Mouse (Mus musculus) cerebellum, adult 9-11 months (tissue): ENCODE results near the gene Gck.

Experiments
- DNase-seq: peaks from one replicate; pipeline ENCODE4 v3.0.0; 2022

The Gck gene

DNA sequence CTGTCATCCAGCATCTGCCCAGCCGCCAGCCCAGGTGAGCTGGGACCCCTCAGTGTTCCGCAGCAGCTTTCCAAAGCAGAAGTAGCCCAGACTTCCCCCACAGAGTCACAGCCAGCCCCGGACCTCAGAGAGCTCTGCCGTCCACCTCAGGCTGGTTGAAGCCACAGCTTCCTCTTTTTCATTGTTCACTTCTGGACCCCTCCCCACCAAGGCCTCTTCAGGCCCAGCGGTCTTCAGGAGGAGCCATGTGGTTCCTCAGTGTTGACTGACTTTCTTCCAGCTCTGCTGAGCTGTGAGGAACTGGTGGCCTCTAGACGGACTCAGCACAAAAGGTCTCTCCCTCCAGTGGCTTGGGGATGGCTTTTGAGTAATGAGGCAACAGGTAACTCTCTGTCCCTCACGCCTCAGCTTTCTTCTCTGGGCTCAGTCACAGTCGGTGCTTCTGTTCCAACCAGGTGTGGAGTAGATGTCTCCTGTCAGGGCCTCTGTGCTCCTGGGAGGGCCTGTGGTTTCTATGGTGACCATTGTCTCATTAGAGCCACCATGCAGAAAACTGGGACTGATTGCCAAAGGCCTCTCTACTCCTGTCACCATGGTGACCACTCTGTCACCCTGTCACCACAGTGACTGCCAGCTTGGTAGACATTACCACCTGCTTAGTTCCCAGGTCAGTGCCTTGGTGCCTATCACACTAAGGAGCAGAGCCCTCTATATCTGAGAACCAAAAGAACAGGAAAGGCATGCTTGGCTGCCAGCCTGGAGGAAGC is at the start of gene Gck:
Gck (minus strand) TSS at position 496 of the 767 bp plus-strand sequence.
- no peak for DNase-seq

DNA sequence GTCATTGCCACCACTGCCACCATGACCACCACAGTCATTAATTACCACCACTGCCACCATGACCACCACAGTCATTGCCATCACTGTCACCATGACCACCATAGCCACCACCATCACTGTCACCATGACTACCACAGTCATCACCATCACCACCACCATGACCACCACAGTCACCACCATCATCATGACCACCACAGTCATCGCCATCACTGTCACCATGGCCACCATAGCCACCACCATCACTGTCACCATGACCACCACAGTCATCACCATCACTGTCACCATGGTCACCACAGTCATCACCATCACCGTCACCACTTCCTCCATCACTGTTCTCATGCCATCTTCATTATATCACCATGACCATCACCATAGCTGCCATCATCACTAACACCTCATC is 48.6 kb upstream of the Gck start:
- DNase-seq = no peak

DNA sequence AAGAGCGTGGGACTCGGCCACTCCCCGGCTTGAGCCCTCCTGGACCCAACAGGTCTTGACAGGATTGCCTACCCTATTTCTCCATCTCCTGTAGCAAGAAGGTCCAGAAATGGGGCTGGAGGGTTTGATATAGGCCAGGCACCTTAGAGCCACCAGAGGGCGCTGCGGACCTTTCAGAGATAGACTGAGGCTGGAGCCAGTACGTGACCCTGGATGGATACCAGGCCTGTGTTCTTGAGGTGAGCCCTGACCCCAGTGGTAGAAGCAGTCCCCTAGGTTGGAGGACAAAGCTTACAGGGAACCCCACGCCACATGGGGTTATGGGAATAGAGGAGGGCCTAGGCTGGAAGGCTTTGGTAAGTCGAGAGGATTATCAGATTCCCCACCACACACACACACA is 46.1 kb upstream of the Gck start:
- peak; percentile 90 for DNase-seq

- no peak for DNase-seq
These were observed 45.0 kb upstream of the Gck start for GRCm38 (mm10) chr11:5994880-5995279.

DNA sequence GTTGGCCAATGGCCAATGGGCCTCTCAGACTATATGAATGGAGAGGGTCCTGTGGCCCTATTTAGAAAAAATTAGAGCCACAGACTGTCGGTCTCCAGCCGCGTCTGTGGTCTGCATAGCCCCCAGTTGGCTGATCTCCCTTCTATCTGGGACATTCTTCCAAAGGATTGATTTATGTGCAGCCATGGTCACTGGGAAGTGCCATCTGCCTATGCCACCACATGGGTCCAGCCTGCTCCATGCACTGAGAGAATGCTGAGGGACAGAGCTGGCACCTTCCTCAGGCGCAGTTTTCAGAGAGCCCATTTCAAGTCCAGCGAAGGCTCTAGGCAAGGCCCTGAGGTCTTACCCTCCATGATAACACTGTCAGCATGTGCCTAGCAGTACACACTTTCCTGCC is 44.3 kb upstream of the Gck start:
- peak; percentile 84 for DNase-seq

GRCm38 (mm10) chr11:5990910-5991309 is 41.0 kb upstream of the Gck start:
- peak; percentile 69 for DNase-seq

GRCm38 (mm10) chr11:5989954-5990593 is 40.2 kb upstream of the Gck start:
- peak; percentile 79 for DNase-seq

DNA sequence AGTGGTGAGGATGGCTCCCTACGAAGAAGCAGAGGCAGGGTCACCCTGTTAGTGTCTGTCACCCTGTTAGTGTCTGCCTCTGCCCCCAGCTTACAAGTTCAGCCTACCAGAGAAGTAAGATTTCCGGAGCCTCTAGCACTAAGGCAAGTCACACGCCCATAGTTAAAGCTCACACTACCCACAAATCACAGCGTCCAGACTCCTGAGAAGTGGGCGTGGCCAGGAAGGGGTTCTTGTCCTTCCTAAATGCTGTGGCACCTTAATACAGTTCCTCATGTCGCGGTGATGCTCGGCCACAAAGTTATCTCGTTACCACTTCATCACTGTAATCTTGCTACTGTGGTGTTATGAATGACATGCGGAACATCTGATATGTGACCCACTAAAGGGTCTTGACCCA is 38.2 kb upstream of the Gck start:
- DNase-seq = no peak

GRCm38 (mm10) chr11:5983629-5984028 is 33.7 kb upstream of the Gck start:
- DNase-seq = peak; percentile 89

DNA sequence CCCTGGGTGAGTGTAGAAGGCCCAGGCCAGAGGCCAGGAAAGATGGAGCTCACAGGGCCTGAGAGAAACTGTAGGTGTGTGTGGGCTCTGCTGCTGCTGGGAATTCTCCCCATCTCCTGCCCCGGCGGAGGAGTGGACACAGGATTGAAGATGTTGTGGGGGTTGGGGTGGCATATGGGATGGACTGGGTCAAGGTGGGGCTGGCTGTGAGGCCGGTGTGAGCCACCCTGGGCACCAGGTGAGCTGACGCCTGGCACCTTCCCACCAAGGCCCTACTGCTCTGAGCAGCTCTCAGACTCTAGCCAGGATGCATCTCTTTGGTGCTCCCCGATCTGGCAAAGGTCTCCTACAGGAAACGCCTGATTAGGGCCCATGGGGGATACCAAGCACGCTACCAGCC is 31.4 kb upstream of the Gck start:
- peak; percentile 67 for DNase-seq

- DNase-seq = peak; percentile 72
These were observed 30.7 kb upstream of the Gck start for GRCm38 (mm10) chr11:5980561-5980960.

DNA sequence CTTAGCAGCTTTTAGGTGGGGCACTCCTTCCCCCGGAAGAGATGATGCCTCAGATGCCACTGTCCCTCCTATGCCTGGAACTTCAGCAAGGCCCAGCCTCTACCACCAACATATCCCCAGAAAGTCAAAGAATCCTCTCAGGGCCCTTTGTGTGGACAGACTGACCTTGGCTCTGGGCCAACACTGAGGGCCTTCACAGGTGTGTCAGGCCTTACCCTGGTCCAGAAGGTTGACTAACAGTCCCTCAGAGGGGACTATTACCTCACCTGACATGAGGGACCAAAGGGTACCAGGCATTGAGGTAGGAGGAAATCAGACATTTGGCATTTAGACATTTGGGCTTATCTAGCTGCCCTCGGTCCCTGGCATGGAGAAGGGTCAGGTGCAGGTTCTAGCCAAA is 30.2 kb upstream of the Gck start:
- DNase-seq = peak; percentile 53

DNA sequence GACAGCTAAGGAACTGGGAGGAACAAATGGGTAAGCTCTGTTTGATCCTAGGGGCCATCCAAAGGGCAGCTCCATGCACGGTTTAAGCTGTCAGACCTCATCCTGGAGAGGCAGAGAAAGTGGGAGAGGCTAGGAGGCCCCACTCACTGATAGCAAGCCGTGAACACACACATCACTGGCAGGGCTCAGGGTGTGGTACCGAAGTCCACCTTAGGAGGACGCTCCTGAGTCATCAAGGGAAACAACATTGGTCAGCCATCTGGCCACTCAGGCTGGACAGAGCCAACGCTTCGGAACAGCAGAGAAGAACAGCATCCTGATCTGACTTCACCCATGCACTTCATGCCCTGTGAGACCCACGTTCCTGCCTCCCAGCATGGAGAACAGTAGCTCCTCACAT is 29.2 kb upstream of the Gck start:
- peak; percentile 57 for DNase-seq

DNA sequence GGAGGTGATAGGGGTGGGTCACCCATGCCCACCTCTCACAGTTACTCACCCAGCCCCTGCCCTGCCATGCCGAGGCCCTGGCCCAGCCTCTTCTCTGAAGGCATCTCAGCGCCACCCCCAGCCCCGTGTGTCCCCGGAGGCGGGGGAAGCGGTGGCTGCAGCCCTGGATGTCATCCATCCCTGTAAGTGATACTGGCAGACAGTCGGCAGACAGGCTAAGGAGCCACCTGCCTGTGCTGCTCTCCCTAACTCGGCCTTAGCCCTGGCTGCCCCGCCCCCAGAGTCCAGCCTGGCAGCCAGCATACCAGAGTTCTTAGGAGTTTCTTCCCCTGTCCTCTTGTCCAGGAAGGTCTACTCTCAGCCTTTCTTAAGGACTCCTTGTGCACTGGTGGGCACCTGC is 26.2 kb upstream of the Gck start:
- peak; percentile 75 for DNase-seq

DNA sequence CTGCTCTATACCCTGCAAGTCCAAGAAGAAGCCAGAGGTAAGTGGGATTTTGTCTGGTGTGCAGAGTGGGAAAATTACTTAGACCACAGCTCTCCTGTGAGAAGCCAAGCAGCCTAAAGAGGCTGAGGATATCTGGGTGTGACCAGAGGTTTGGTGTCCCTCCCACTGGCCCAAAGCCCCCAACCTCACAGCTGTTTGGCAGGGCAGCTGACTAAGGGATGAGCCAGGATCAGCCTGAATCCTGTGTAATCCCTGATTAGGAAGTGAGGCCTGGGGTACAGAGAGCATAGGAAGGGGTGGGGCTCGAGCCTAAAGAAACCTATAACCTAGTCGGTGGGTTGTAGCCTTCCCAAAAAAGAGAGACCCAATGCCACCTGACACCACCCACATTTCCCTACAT is 25.2 kb upstream of the Gck start:
- DNase-seq = no peak

DNA sequence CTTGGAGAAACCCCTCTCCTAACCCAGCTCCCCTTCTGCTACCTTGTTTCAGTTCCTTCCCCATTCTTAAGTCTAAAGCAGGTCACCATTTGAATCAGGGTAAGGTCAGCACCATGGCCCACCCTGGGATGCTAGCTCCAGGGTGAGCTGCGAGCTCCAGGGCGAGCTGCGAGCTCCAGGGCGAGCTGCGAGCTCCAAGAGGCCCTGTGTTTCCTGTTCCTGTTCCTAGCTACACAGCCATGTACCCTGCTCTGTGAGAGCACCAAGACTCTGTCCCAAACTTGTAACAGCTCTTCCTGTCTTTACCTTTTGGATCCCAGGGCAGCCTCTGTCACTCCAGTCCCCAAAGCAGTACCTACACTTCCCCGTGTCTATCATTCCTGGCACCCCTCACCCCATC is 24.2 kb upstream of the Gck start:
- no peak for DNase-seq

GRCm38 (mm10) chr11:5973151-5973550 is 23.3 kb upstream of the Gck start:
- no peak for DNase-seq

- DNase-seq = peak; percentile 14
These were observed 21.3 kb upstream of the Gck start for GRCm38 (mm10) chr11:5971202-5971601.

GRCm38 (mm10) chr11:5968223-5968622 is 18.3 kb upstream of the Gck start:
- DNase-seq = peak; percentile 11

DNA sequence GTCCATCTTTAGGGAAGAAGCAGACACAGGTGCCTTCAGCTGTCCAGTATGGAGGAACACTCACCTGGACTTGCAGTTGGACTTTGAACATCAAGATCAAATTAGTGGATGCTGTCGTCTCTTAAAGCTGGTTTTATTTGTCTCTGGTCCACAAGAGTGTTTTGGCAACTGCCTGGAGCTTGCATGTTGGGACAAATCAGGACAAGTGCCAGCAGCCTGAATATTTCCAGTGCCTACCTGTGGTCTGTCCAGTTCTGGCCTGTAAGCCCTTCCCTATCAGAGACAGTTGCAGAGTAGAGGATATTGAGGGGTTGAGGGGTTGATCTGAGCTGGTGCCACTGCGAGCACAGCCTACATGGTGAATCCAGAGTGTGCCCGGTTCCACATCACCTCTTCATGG is 16.9 kb upstream of the Gck start:
- peak; percentile 42 for DNase-seq

GRCm38 (mm10) chr11:5965865-5966264 is 16.0 kb upstream of the Gck start:
- peak; percentile 18 for DNase-seq

DNA sequence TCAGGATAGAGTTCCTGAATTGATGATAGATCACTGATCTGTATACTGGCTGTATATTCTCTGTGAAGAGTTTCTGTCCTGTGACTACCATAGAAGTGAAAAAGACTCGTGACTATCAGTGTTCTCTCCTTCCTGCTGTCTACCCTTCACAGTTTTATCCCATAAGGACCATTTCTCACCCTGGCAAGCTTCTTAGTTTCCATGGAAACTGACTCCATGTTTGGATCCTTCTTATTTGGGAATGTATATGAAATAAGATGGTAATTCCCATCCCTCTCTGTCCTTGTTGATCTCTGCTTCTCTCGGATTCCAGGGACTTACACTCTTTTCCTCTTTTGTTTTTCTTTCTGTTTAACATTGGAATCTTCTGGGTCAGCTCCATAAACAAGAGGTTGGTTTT is 10.2 kb upstream of the Gck start:
- DNase-seq = no peak

GRCm38 (mm10) chr11:5955546-5956276 is 5.8 kb upstream of the Gck start, which contains the start of gene Ykt6:
Gene Ykt6 (plus strand): TSS chr11:5955693.
- DNase-seq = peak; percentile 96

DNA sequence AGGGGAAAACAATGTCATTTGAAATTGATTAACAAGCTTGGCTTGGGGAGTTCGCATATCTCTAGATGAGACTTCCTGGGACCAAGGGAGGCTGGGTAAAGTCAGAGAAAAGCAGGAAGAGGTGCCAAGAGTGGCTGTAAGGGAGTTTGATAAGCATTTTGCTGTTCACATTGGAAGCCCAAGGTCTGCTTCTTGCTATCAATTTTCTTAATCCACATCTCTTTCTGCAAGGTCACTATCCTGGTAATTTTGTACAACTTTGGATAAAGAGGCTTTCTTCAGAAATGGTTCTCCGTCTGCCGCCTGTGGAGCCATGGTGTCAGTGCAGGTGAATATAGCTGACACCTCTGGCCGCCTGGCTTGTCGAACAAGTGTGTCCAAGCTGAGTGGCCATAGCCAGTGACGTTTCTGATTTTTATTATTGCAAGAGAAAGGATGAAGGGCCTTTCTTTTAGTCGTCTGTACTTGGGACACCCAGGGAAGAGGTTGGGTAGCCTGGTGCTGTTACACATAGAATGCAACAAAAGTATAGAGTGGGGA is 5.2 kb upstream of the Gck start:
- no peak for DNase-seq
